ENCODE assay signal across 12 mouse cellular contexts in the genomic region with DNA sequence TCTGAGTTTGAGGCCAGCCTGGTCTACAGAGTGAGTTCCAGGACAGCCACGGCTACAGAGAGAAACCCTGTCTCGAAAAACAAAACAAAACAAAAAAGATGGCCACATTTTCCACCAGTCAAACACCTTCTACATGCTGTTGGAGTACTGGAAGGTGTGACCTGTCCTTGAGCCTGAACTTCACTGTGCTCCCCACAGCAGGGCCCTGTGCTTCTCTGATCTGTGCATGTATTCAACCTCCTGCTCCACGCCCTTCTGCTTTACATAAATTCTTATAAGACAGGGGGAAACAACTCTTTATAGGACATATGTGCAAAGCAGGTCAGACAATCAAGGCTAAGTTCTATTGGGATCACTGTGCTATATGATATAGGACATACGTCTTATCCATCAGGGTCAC.
"Had no signal": no experiment of that assay in that cellular context is flagged by ENCODE, and none has a peak within 500 bp of the region (broad histone marks: within the 10 kb centered on the region; RNA-seq: fewer than 3 reads in every experiment).

No protein-coding gene starts in this region.

- DNase-seq: retina, postnatal 1 day; right cerebral cortex, adult 18-20 months; right cerebral cortex, postnatal 14 days; right cerebral cortex, postnatal 25 days; right cerebral cortex, postnatal 4 days; spleen, adult 18-20 months; thymus, adult 18-20 months; thymus, adult 2 months; thymus, postnatal 14 days; thymus, postnatal 25 days; thymus, postnatal 36 days; thymus, postnatal 4 days had no signal
